Mouse (Mus musculus) lung, embryonic 16.5 days (tissue): Measurements from ENCODE around the gene Pole2. TPM values are rescaled to one million over a fixed set of nuclear protein-coding genes. Genes with fewer than 3 reads are reported as not detected.

ENCODE experiments used
- ATAC-seq: fragments of 200-750 bp; cut with Nextera tagmentation; 2 replicates; pipeline ENCODE4 v1.8.0; 2017; ENCODE audit warnings: low read depth, mild to moderate bottlenecking, moderate library complexity
- H3K27ac ChIP-seq: fragments of 300-500 bp; sonication (generic); 2 replicates; pipeline ENCODE4 v1.5.1; 2014; ENCODE audit warnings: mild to moderate bottlenecking, control low read depth, low read length
- H3K27me3 ChIP-seq: fragments of 300-500 bp; sonication (generic); 2 replicates; pipeline ENCODE4 v1.6.1; 2014; ENCODE audit warnings: low read depth, low read length, mixed read lengths; ENCODE audit not compliant: control insufficient read depth, insufficient read depth
- H3K36me3 ChIP-seq: fragments of 300-500 bp; sonication (generic); 2 replicates; pipeline ENCODE4 v1.6.1; 2014; ENCODE audit warnings: low read length; ENCODE audit not compliant: control insufficient read depth, insufficient read depth
- H3K4me1 ChIP-seq: fragments of 300-500 bp; sonication (generic); replicated peaks from 2 replicates; pipeline ENCODE4 v1.6.1; 2014; ENCODE audit warnings: low read length, mixed read lengths; ENCODE audit not compliant: control insufficient read depth, insufficient read depth
- H3K4me2 ChIP-seq: fragments of 300-500 bp; sonication (generic); 2 replicates; pipeline ENCODE4 v1.6.1; 2014; ENCODE audit warnings: low read depth, low read length, control low read depth
- H3K4me3 ChIP-seq: fragments of 300-500 bp; sonication (generic); 2 replicates; pipeline ENCODE4 v1.5.1; 2014; ENCODE audit warnings: mild to moderate bottlenecking, low read length, control low read depth
- H3K9ac ChIP-seq: fragments of 300-500 bp; sonication (generic); 2 replicates; pipeline ENCODE4 v1.6.1; 2014; ENCODE audit warnings: low read length, control low read depth
- H3K9me3 ChIP-seq: fragments of 300-500 bp; sonication (generic); 2 replicates; pipeline ENCODE4 v1.6.1; 2016; ENCODE audit warnings: low read length; ENCODE audit not compliant: control insufficient read depth
- WGBS: fragments of 180-500 bp; shearing (Covaris S2); extraction: QIAGEN DNeasy Blood & Tissue Kit; methylation state at CpG from one replicate; pipeline ENCODE4 v1.1.7; 2014; 5-methylcytosine and 5-hydroxymethylcytosine counted together
- microRNA-seq: library from miRNA; unstranded; fragments of <30 nt; microRNA quantifications from one replicate; pipeline ENCODE4, GENCODE M21; 2016
- polyA plus RNA-seq: library from polyadenylated mRNA; unstranded; fragments of >200 nt; fragmentation: Nextera tagmentation; extraction: Ambion mirVana; gene quantifications from 2 replicates; pipeline ENCODE4 v1.2.1, GENCODE M21; 2015

Gene Pole2
- polyA plus RNA-seq, 1 experiment from 2014 or later, result 28.3 TPM

GRCm38 (mm10) chr12:69158366-69158764 lies 69.6 kb downstream of the Pole2 start:
- Histone ChIP-seq H3K9ac (peak overlapping the region; percentile 87), H3K27ac (peak overlapping the region; percentile 94), H3K4me2 (peak overlapping the region; percentile 60), H3K9me3 (no peaks in the 10 kb centered on the region), H3K4me3 (peak overlapping the region; percentile 70), H3K36me3 (peaks cover 16% of the 10 kb centered on the region), H3K27me3 (no peaks in the 10 kb centered on the region), H3K4me1 (0 out of 2 replicates have a peak, but pooled peaks cover 2% of the 10 kb centered on the region)
- WGBS, result under 1% methylated on average over 19 of the region's 19 CpGs
- ATAC-seq, result no peak

GRCm38 (mm10) chr12:69157107-69157506 lies 70.9 kb downstream of the Pole2 start:
- no peak overlapping the region for H3K4me3 ChIP-seq

GRCm38 (mm10) chr12:69156436-69156835 lies 71.6 kb downstream of the Pole2 start:
- Histone ChIP-seq H3K4me3 (no peak overlapping the region), H3K4me2 (no peak overlapping the region), H3K9me3 (no peaks in the 10 kb centered on the region), H3K36me3 (peaks cover 16% of the 10 kb centered on the region), H3K27ac (no peak overlapping the region), H3K4me1 (0 out of 2 replicates have a peak, but pooled peaks cover 2% of the 10 kb centered on the region), H3K9ac (no peak overlapping the region), H3K27me3 (no peaks in the 10 kb centered on the region)
- WGBS, result 71% methylated on average over 4 of the region's 4 CpGs
- no peak for ATAC-seq

More at GRCm38 (mm10) chr12:69157107-69157506, 70.9 kb downstream of the Pole2 start:
- Histone ChIP-seq H3K36me3 (peaks cover 16% of the 10 kb centered on the region), H3K27me3 (no peaks in the 10 kb centered on the region), H3K4me1 (0 out of 2 replicates have a peak, but pooled peaks cover 2% of the 10 kb centered on the region), H3K4me2 (no peak overlapping the region), H3K27ac (no peak overlapping the region), H3K9me3 (no peaks in the 10 kb centered on the region), H3K9ac (no peak overlapping the region)
- WGBS, result 96% methylated on average over 2 of the region's 2 CpGs
- ATAC-seq, result no peak

- ATAC-seq, result no peak
- 0 out of 2 replicates have a peak, but pooled peaks cover 2% of the 10 kb centered on the region for H3K4me1 ChIP-seq
- H3K4me3 ChIP-seq, result no peak overlapping the region
- H3K36me3 ChIP-seq, result peaks cover 16% of the 10 kb centered on the region
- H3K4me2 ChIP-seq, result no peak overlapping the region
- WGBS, result 64% methylated on average over 2 of the region's 2 CpGs
- no peaks in the 10 kb centered on the region for H3K27me3 ChIP-seq
- no peak overlapping the region for H3K9ac ChIP-seq
- H3K9me3 ChIP-seq, result no peaks in the 10 kb centered on the region
- no peak overlapping the region for H3K27ac ChIP-seq
These were observed 72.1 kb downstream of the Pole2 start for GRCm38 (mm10) chr12:69155923-69156322.

Small RNAs within 50 kb of the gene (microRNA-seq; reads per million reads assigned to microRNA genes)
- gene Gm47287, result not detected
- not detected for gene Gm47295

Other genes with a start within 250 kb of the Pole2 start
- 1,683 and 1,851 TPM in 2 replicates for gene Rps29, start 69.0 kb downstream of the Pole2 start, polyA plus RNA-seq
- 26.2 and 28.2 TPM in 2 replicates for gene Lrr1, start 59.4 kb downstream of the Pole2 start, polyA plus RNA-seq
- 496 and 530 TPM in 2 replicates for gene Rpl36al, start 44.1 kb downstream of the Pole2 start, polyA plus RNA-seq
- gene Mgat2, start 44.0 kb downstream of the Pole2 start, polyA plus RNA-seq, result 39.1 and 40.6 TPM in 2 replicates
- 27.7 and 28.2 TPM in 2 replicates for gene Gm49383, start 31.1 kb downstream of the Pole2 start, polyA plus RNA-seq
- 8.0 and 10.0 TPM in 2 replicates for gene Dnaaf2, start 29.8 kb downstream of the Pole2 start, polyA plus RNA-seq
- gene Gm49384, start 23.9 kb downstream of the Pole2 start, polyA plus RNA-seq, result 25.8 and 27.2 TPM in 2 replicates
- 6.2 and 7.8 TPM in 2 replicates for gene Klhdc1, start 13.0 kb upstream of the Pole2 start, polyA plus RNA-seq
- 98.4 and 103 TPM in 2 replicates for gene Klhdc2, start 68.5 kb upstream of the Pole2 start, polyA plus RNA-seq
- gene Nemf, start 129.0 kb upstream of the Pole2 start, polyA plus RNA-seq, result 85.9 and 86.9 TPM in 2 replicates
- 35.1 and 41.8 TPM in 2 replicates for gene Arf6, start 144.0 kb upstream of the Pole2 start, polyA plus RNA-seq
- 1.3 TPM in 2 replicates for gene Gm9887, start 144.3 kb upstream of the Pole2 start, polyA plus RNA-seq